Comparison of ENCODE assay signal across 10 mouse cellular contexts in the genomic region with DNA sequence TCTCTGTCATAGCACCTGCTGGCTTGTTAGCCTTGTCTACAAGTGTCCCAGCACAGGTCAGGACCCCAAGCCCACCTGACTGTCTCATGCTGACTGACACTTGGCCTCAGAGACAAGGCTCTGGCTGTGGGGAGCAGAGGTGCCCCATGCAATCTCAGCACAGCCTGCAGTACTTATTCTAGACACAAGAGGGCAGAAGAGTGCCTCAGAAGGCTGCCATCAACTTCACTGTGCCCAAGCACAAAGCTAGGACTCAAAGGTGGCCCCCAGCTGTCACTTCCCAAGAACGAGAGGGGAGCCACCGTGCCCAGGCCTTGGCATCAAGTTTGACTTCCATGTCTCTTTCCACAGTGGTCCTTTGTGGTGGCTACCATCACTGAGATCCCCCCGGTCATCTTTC. TPM values are rescaled to one million over a fixed set of nuclear protein-coding genes. Genes with fewer than 3 reads are reported as not detected.
DNase-seq lines count a peak whose midpoint lies in the region; ATAC-seq and TF ChIP-seq lines count a peak whose summit lies in the region.
"Had no signal": no experiment of that assay in that cellular context is flagged by ENCODE, and none has a peak within 500 bp of the region (broad histone marks: within the 10 kb centered on the region; RNA-seq: fewer than 3 reads in every experiment).

No protein-coding gene starts in this region.

- TF ChIP-seq EP300 in liver, embryonic 14.5 days (IDR thresholded peaks at IDR 0.05; ENCODE audit: low read depth): no peak

- peaks cover 49 to 52% of the 10 kb centered on the region in 2 experiments for H3K4me1 ChIP-seq in liver, embryonic 14.5 days (replicated peaks; ENCODE audit: control insufficient read depth in 2 of 2, insufficient read depth in 2 of 2, low read length in 1 of 2)
- no peaks in the 10 kb centered on the region for H3K4me1 ChIP-seq in neural tube, embryonic 11.5 days (ENCODE audit: control insufficient read depth, insufficient read depth, low read length)

- no peak overlapping the region for H3K9ac ChIP-seq in liver, embryonic 14.5 days (replicated peaks)
- no peak overlapping the region for H3K9ac ChIP-seq in neural tube, embryonic 11.5 days (ENCODE audit: low read length)
- H3K9ac ChIP-seq: stomach, embryonic 15.5 days had no signal

- H3K9me3 ChIP-seq in liver, embryonic 14.5 days (ENCODE audit: control insufficient read depth, low read length): no peaks in the 10 kb centered on the region
- no peaks in the 10 kb centered on the region for H3K9me3 ChIP-seq in neural tube, embryonic 11.5 days (ENCODE audit: control insufficient read depth, low read length)
- H3K9me3 ChIP-seq: stomach, embryonic 15.5 days had no signal

- H3K27me3 ChIP-seq in liver, embryonic 14.5 days (ENCODE audit: control insufficient read depth, insufficient read depth, low read length): no peaks in the 10 kb centered on the region
- H3K27me3 ChIP-seq in neural tube, embryonic 11.5 days (ENCODE audit: control insufficient read depth, insufficient read depth, low read length): no peaks in the 10 kb centered on the region
- H3K27me3 ChIP-seq: stomach, embryonic 15.5 days had no signal

- 40% methylated on average over 3 of the region's 3 CpGs for WGBS in liver, embryonic 14.5 days (ENCODE audit: insufficient replicate concordance)
- 28% methylated on average over 3 of the region's 3 CpGs for WGBS in neural tube, embryonic 11.5 days

- H3K4me2 ChIP-seq in liver, embryonic 14.5 days (ENCODE audit: low read depth): no peak overlapping the region
- H3K4me2 ChIP-seq in neural tube, embryonic 11.5 days (ENCODE audit: low read depth): no peak overlapping the region
- H3K4me2 ChIP-seq: stomach, embryonic 15.5 days had no signal

- no peak for ATAC-seq in liver, embryonic 14.5 days (ENCODE audit: insufficient read depth)
- peak; percentile 42; the same call in 1 of the 2 replicates for ATAC-seq in neural tube, embryonic 11.5 days (ENCODE audit: insufficient read depth, low FRiP score, low TSS enrichment)

- TF ChIP-seq CTCF in gastrocnemius, adult 2 months (IDR thresholded peaks at IDR 0.05): peak; percentile 99
- TF ChIP-seq CTCF in liver, embryonic 14.5 days (IDR thresholded peaks at IDR 0.05; ENCODE audit: low read depth): peak; percentile 99

- H3K4me3 ChIP-seq in gastrocnemius, adult 2 months: no peak overlapping the region
- no peak overlapping the region for H3K4me3 ChIP-seq in liver, embryonic 14.5 days (ENCODE audit: insufficient read depth in 1 of 2, low read depth in 2 of 2, low read length in 2 of 2)
- no peak overlapping the region for H3K4me3 ChIP-seq in neural tube, embryonic 11.5 days (ENCODE audit: low read depth, low read length)
- H3K4me3 ChIP-seq: erythroblast, embryonic 14.5 days; stomach, embryonic 15.5 days had no signal

- intact Hi-C loops in gastrocnemius, adult 2 months (cut with DNase I): loop anchor here (2.0 to 5.0 kb wide), 2 partner anchors 116 to 247 kb away; partner anchors contain the start of gene Wnt7a

- no peaks in the 10 kb centered on the region; the same call in 1 of the 2 replicates for H3K36me3 ChIP-seq in liver, embryonic 14.5 days (replicated peaks; ENCODE audit: control insufficient read depth, insufficient read depth, low read depth)
- no peaks in the 10 kb centered on the region for H3K36me3 ChIP-seq in neural tube, embryonic 11.5 days (ENCODE audit: control insufficient read depth, insufficient read depth, low read length)
- H3K36me3 ChIP-seq: stomach, embryonic 15.5 days had no signal

- DNase-seq in 416B (ENCODE audit: low read depth) (peak; percentile 51), WW6 (ENCODE audit: low read depth, low spot score) (peak; percentile 47)
- DNase-seq in cerebellum, postnatal 25 days: peak; percentile 87 to 90
- peak; percentile 76 for DNase-seq in gastrocnemius, adult 2 months
- peak; percentile 78 for DNase-seq in kidney, postnatal 14 days
- DNase-seq in liver, embryonic 14.5 days (ENCODE audit: low read depth in 3 of 3, low spot score in 3 of 3): peak; percentile 69 to 72 (median 70)
- DNase-seq in neural tube, embryonic 11.5 days (ENCODE audit: low spot score): peak; percentile 76
- peak; percentile 81 for DNase-seq in testis, postnatal 10 days (ENCODE audit: low spot score)

- H3K27ac ChIP-seq in gastrocnemius, adult 2 months: no peak overlapping the region
- H3K27ac ChIP-seq in liver, embryonic 14.5 days: peak overlapping the region; percentile 99
- no peak overlapping the region for H3K27ac ChIP-seq in neural tube, embryonic 11.5 days (ENCODE audit: low read depth, low read length)
- H3K27ac ChIP-seq: stomach, embryonic 15.5 days had no signal

RNA-seq across cellular contexts. Expression of gene Hdac11, which starts 8.7 kb away (rescaled TPM):
- 1 to 10 TPM; 5.1 to 6.5 TPM for total RNA-seq in gastrocnemius, adult 2 months (2021)
- polyA plus RNA-seq in liver, embryonic 14.5 days (2012; rRNA removed): 9.2 and 12.1 TPM in 2 replicates
- polyA plus RNA-seq in liver, embryonic 14.5 days (2014; fragmentation: Nextera tagmentation; extraction: Ambion mirVana): 4.8 and 6.0 TPM in 2 replicates
- polyA plus RNA-seq in neural tube, embryonic 11.5 days (2014; fragmentation: Nextera tagmentation; extraction: Ambion mirVana): 13.4 and 15.0 TPM in 2 replicates

RNA-seq across cellular contexts. Expression of gene Fbln2, which starts 47.0 kb away (rescaled TPM):
- total RNA-seq in gastrocnemius, adult 2 months (2021): 10 to 100 TPM; 43.6 to 64.7 TPM
- 4.0 and 5.1 TPM in 2 replicates for polyA plus RNA-seq in liver, embryonic 14.5 days (2012; rRNA removed)
- 4.3 and 4.4 TPM in 2 replicates for polyA plus RNA-seq in liver, embryonic 14.5 days (2014; fragmentation: Nextera tagmentation; extraction: Ambion mirVana)
- 28.4 and 28.8 TPM in 2 replicates for polyA plus RNA-seq in neural tube, embryonic 11.5 days (2014; fragmentation: Nextera tagmentation; extraction: Ambion mirVana)

RNA-seq across cellular contexts. Expression of gene Nup210, which starts 48.6 kb away (rescaled TPM):
- 10 to 100 TPM; 18.8 to 31.7 TPM for total RNA-seq in gastrocnemius, adult 2 months (2021)
- 24.4 and 32.4 TPM in 2 replicates for polyA plus RNA-seq in liver, embryonic 14.5 days (2012; rRNA removed)
- 35.1 and 38.5 TPM in 2 replicates for polyA plus RNA-seq in liver, embryonic 14.5 days (2014; fragmentation: Nextera tagmentation; extraction: Ambion mirVana)
- polyA plus RNA-seq in neural tube, embryonic 11.5 days (2014; fragmentation: Nextera tagmentation; extraction: Ambion mirVana): 16.4 and 18.3 TPM in 2 replicates
